Mouse (Mus musculus): ENCODE measurements around the gene Tpst1.

DNA sequence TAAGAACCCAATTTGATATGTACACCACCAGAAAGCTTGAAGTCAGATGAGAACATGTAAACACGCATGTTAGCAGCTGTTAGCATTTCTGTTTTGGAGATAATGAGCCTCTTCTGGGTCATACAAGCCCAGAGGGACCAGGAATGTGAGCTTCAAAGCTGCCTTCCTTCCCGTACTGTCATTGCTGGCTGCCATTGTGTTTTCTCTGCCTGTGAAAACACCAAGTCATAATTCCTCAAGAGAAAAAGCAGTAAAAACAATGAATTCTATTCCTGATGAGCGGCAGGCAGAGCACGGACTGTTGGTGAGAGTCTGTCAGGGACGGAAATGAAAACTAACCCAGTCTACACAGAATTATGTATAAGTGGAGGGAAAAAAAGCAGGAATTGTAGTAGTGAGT lies 51.1 kb downstream of the Tpst1 start:
- TF ChIP-seq CTCF (IDR thresholded peaks at IDR 0.05; ENCODE audit: control insufficient read depth, insufficient read depth, low read length), result no peak
- TF ChIP-seq POLR2A (IDR thresholded peaks at IDR 0.05; ENCODE audit: borderline replicate concordance, control insufficient read depth, low read depth, low read length), result no peak
